Mouse (Mus musculus): ENCODE data around the gene Fgf8.

- TF ChIP-seq ZNF384 (IDR thresholded peaks at IDR 0.05; ENCODE audit: low read depth, low read length): no peak
- TF ChIP-seq MAFK (IDR thresholded peaks at IDR 0.05; ENCODE audit: insufficient read depth, low read depth, low read length): no peak
- no peak for TF ChIP-seq ZC3H11A (IDR thresholded peaks at IDR 0.05; ENCODE audit: borderline replicate concordance, low read depth, low read length)
- TF ChIP-seq CHD2 (IDR thresholded peaks at IDR 0.05; ENCODE audit: low read depth, low read length): no peak
- no peak for TF ChIP-seq HCFC1 (IDR thresholded peaks at IDR 0.05; ENCODE audit: borderline replicate concordance, insufficient read depth, low read length)
These were observed 11.1 kb downstream of the Fgf8 start for GRCm38 (mm10) chr19:45731658-45732057.

Measured in ES-E14 (cell line).